Mouse (Mus musculus) CH12.LX (cell line): Measurements from ENCODE around the gene Slc26a6. TPM values are rescaled to one million over a fixed set of nuclear protein-coding genes. Genes with fewer than 3 reads are reported as not detected.
A peak's percentile ranks its signal among the peaks of the same experiment; 100 is the strongest.

Experiments
- DNase-seq: peaks from one replicate; pipeline ENCODE4 v3.0.0-alpha.2; 2013; ENCODE audit errors: extremely low read depth
- H3K27ac ChIP-seq: 2 replicates; pipeline ENCODE4 v1.5.1; 2012; ENCODE audit warnings: low read depth, mild to moderate bottlenecking, control low read depth, moderate library complexity; ENCODE audit not compliant: insufficient read depth
- H3K27me3 ChIP-seq: replicated peaks from 2 replicates; pipeline ENCODE3; 2012; ENCODE audit warnings: inconsistent platforms
- H3K36me3 ChIP-seq, 2 experiments: replicated peaks in 1 of 2; 2 replicates each; pipeline versions ENCODE3 to v1.6.1; 2012; ENCODE audit warnings: inconsistent platforms in 1 of 2, low read length in 1 of 2, mild to moderate bottlenecking in 1 of 2, mixed read lengths in 1 of 2, moderate library complexity in 1 of 2; ENCODE audit not compliant: control insufficient read depth in 1 of 2, insufficient read depth in 1 of 2
- H3K4me1 ChIP-seq, 2 experiments: 2 replicates each; pipeline ENCODE4 v1.6.1; 2012; ENCODE audit warnings: inconsistent platforms in 1 of 2, moderate library complexity in 1 of 2; ENCODE audit not compliant: insufficient read depth in 2 of 2, control insufficient read depth in 1 of 2
- H3K4me2 ChIP-seq: 2 replicates; pipeline ENCODE4 v1.6.1; 2012; ENCODE audit warnings: low read depth, mild to moderate bottlenecking, control low read depth; ENCODE audit not compliant: poor library complexity, insufficient read depth, severe bottlenecking
- H3K4me3 ChIP-seq, 3 experiments: fragments of 150-350 bp in 1 of 3; sonication (generic) in 1 of 3; replicated peaks in 1 of 3; 2 replicates each; pipeline versions ENCODE3 to v1.5.1; 2011 to 2012; ENCODE audit warnings: low read depth in 2 of 3, low read length in 2 of 3, mild to moderate bottlenecking in 2 of 3, moderate library complexity in 2 of 3, control low read depth in 1 of 3, improper control_type of control experiment in 1 of 3, inconsistent platforms in 1 of 3, mixed read lengths in 1 of 3; ENCODE audit not compliant: poor library complexity in 1 of 3
- H3K79me2 ChIP-seq: replicated peaks from 2 replicates; pipeline ENCODE4 v1.6.1; 2012; ENCODE audit warnings: mild to moderate bottlenecking, moderate library complexity; ENCODE audit not compliant: control insufficient read depth, poor library complexity, insufficient read depth, severe bottlenecking; ENCODE audit errors: extremely low read depth
- H3K9ac ChIP-seq: 2 replicates; pipeline ENCODE4 v1.6.1; 2012; ENCODE audit warnings: low read depth, mild to moderate bottlenecking, control low read depth, moderate library complexity; ENCODE audit not compliant: insufficient read depth
- H3K9me3 ChIP-seq: replicated peaks from 2 replicates; pipeline ENCODE3; 2012; ENCODE audit warnings: low read length, inconsistent platforms, mixed read lengths
- CHD2 ChIP-seq: IDR thresholded peaks from 2 replicates; pipeline ENCODE4 v1.6.1; 2011; ENCODE audit warnings: low read length, improper control_type of control experiment
- CTCF ChIP-seq, 2 experiments: IDR thresholded peaks in 1 of 2; conservative IDR thresholded peaks in 1 of 2; 2 replicates each; pipeline ENCODE4 v1.5.1; 2011 to 2012; ENCODE audit warnings: low read depth in 2 of 2, low read length in 2 of 2, improper control_type of control experiment in 1 of 2, inconsistent platforms in 1 of 2, mild to moderate bottlenecking in 1 of 2, moderate library complexity in 1 of 2
- ETS1 ChIP-seq: conservative IDR thresholded peaks from 2 replicates; pipeline ENCODE4 v1.6.1; 2012; ENCODE audit warnings: low read depth, mild to moderate bottlenecking, inconsistent platforms, low read length, improper control_type of control experiment, moderate library complexity
- GABPA ChIP-seq: IDR thresholded peaks from 2 replicates; pipeline ENCODE4 v1.6.1; 2012; ENCODE audit warnings: low read depth, low read length, improper control_type of control experiment, inconsistent platforms; ENCODE audit not compliant: insufficient replicate concordance
- IRF4 ChIP-seq: IDR thresholded peaks from 2 replicates; pipeline ENCODE4 v1.6.1; 2014; ENCODE audit warnings: low read depth, mild to moderate bottlenecking, inconsistent platforms, low read length, improper control_type of control experiment
- JUN ChIP-seq: IDR thresholded peaks from 2 replicates; pipeline ENCODE4 v1.6.1; 2011; ENCODE audit warnings: low read depth, mild to moderate bottlenecking, low read length, improper control_type of control experiment, moderate library complexity; ENCODE audit not compliant: insufficient read depth
- JUND ChIP-seq: conservative IDR thresholded peaks from 2 replicates; pipeline ENCODE4 v1.6.1; 2011; ENCODE audit warnings: low read depth, low read length, improper control_type of control experiment
- MAFK ChIP-seq: IDR thresholded peaks from 2 replicates; pipeline ENCODE4 v1.6.1; 2011; ENCODE audit warnings: low read length, improper control_type of control experiment; ENCODE audit not compliant: insufficient replicate concordance
- MAX ChIP-seq: IDR thresholded peaks from 2 replicates; pipeline ENCODE4 v1.6.1; 2011; ENCODE audit warnings: low read length, improper control_type of control experiment
- MEF2A ChIP-seq: IDR thresholded peaks from 2 replicates; pipeline ENCODE4 v1.6.1; 2014; ENCODE audit warnings: low read depth, mild to moderate bottlenecking, inconsistent platforms, low read length, improper control_type of control experiment, borderline replicate concordance
- MXI1 ChIP-seq: IDR thresholded peaks from 2 replicates; pipeline ENCODE4 v1.6.1; 2011; ENCODE audit warnings: mild to moderate bottlenecking, low read depth, low read length, improper control_type of control experiment
- MYC ChIP-seq: IDR thresholded peaks from 2 replicates; pipeline ENCODE4 v1.6.1; 2011; ENCODE audit warnings: low read depth, mild to moderate bottlenecking, improper control_type of control experiment, low read length
- NELFE ChIP-seq: IDR thresholded peaks from 2 replicates; pipeline ENCODE4 v1.6.1; 2011; ENCODE audit warnings: low read depth, low read length, improper control_type of control experiment
- NRF1 ChIP-seq: IDR thresholded peaks from 2 replicates; pipeline ENCODE4 v1.6.1; 2014; ENCODE audit warnings: low read depth, mild to moderate bottlenecking, inconsistent platforms, low read length, improper control_type of control experiment, moderate library complexity
- RAD21 ChIP-seq: IDR thresholded peaks from 2 replicates; pipeline ENCODE4 v1.6.1; 2011; ENCODE audit warnings: low read depth, mild to moderate bottlenecking, low read length, improper control_type of control experiment, moderate library complexity
- RCOR1 ChIP-seq: conservative IDR thresholded peaks from 2 replicates; pipeline ENCODE4 v1.6.1; 2012; ENCODE audit warnings: low read depth, mild to moderate bottlenecking, inconsistent platforms, low read length, improper control_type of control experiment
- SIN3A ChIP-seq: IDR thresholded peaks from 2 replicates; pipeline ENCODE4 v1.6.1; 2012; ENCODE audit warnings: low read length, improper control_type of control experiment, inconsistent platforms
- SMC3 ChIP-seq: IDR thresholded peaks from 2 replicates; pipeline ENCODE4 v1.6.1; 2011; ENCODE audit warnings: low read depth, low read length, improper control_type of control experiment
- USF2 ChIP-seq: conservative IDR thresholded peaks from 2 replicates; pipeline ENCODE4 v1.6.1; 2011; ENCODE audit warnings: low read depth, low read length, improper control_type of control experiment
- ZC3H11A ChIP-seq: IDR thresholded peaks from 2 replicates; pipeline ENCODE4 v1.6.1; 2012; ENCODE audit warnings: low read depth, mild to moderate bottlenecking, inconsistent platforms, low read length, improper control_type of control experiment
- ZNF384 ChIP-seq: IDR thresholded peaks from 2 replicates; pipeline ENCODE4 v1.6.1; 2012; ENCODE audit warnings: low read depth, low read length, improper control_type of control experiment, inconsistent platforms
- dilution Hi-C: fragments of 300-500 bp; cut with MboI; formaldehyde crosslinking; loops from 2 replicates; pipeline ENCODE4 v1.14.3; 2020; ENCODE audit warnings: low sequenced_read_pairs; ENCODE audit not compliant: extremely low pct_unique_long_range_greater_than_20kb, extremely low pct_ligation_motif_present
- in situ Hi-C: fragments of 300-500 bp; cut with MboI; formaldehyde crosslinking; loops from 3 replicates; pipeline ENCODE4 v1.14.3; 2019; ENCODE audit warnings: low sequenced_read_pairs, low pct_ligation_motif_present, low pct_unique_long_range_greater_than_20kb, mixed read lengths
- polyA plus RNA-seq: library from polyadenylated mRNA; unstranded; fragments of >175 nt; gene quantifications from 2 replicates; pipeline ENCODE4 v1.2.1, GENCODE M21; 2012; ENCODE audit warnings: low read depth; ENCODE audit not compliant: insufficient read length
- total RNA-seq, 2 experiments: library from RNA; depleted of rRNA; stranded (reverse); fragments of 300-350 nt in 1 of 2; fragments of >200 nt in 1 of 2; gene quantifications; 2 replicates each; pipeline ENCODE4 v1.2.3; 2012 to 2014

Slc26a6 gene
- total and polyA plus RNA-seq, 3 experiments, result 5.0 to 10.0 (median 5.0) TPM

DNA sequence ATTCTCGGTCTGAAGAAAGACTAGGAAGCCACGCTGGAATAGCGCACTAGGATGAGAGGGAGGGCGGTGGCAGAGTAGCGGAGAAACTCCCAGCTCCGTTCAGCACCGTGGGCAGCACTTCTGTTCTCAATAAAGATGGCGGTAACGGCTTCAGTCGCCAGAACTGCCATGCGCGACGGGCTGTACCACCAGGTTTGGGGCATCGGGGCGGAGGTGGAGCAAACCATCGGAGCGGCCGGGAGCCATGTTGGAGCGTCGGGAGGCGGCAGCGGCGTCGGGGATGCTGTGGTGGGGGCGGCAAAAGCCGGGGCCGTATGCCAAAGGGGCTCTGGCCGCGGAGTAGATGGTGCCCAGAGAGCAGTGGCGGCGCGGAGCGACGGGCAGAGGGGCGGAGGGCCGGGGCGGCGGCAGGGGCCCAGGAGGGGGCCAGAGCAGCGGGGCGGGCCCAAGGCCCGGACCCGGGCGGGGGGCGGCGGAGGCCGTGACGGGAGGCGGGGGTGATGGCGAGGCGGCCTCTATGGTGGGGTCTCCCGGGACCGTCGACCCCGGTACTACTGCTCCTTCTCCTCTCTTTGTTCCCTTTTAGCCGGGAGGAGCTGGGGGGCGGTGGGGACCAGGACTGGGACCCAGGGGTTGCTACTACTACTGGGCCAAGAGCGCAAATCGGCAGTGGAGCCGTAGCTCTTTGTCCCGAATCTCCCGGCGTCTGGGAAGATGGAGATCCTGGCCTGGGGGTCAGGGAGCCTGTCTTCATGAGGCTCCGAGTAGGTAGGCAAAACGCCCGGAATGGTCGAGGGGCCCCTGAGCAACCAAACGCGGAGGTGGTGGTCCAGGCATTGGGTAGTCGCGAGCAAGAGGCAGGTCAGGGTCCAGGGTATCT is 27.0 kb upstream of the Slc26a6 start, which contains the start of gene Celsr3:
Gene Celsr3, plus strand, starts transcription at position 501 of the 880 bp plus-strand sequence.
- H3K79me2 ChIP-seq, result no peaks in the 10 kb centered on the region
- dilution Hi-C loops (no loop called here), in situ Hi-C loops (no loop called here)
- peaks cover 11% of the 10 kb centered on the region for H3K27me3 ChIP-seq
- no peak for DNase-seq
- no peak within 1 kb of the TSS for H3K9ac ChIP-seq
- H3K4me3 ChIP-seq, result no peak within 1 kb of the TSS
- no peak within 1 kb of the TSS for H3K4me2 ChIP-seq
- H3K27ac ChIP-seq, result no peak within 1 kb of the TSS
- H3K4me1 ChIP-seq, result no peaks in the 10 kb centered on the region
- no peak for TF ChIP-seq CHD2
- TF ChIP-seq CTCF (conservative IDR thresholded peaks at IDR 0.05 in 1 of 2, IDR thresholded peaks at IDR 0.05 in 1 of 2; ENCODE audit: low read depth in 2 of 2, low read length in 2 of 2), result no peak
- TF ChIP-seq MYC, result no peak
- TF ChIP-seq JUND, result no peak
- TF ChIP-seq GABPA, result no peak
- no peak for TF ChIP-seq USF2
- TF ChIP-seq RCOR1, result no peak
- no peak for TF ChIP-seq JUN
- TF ChIP-seq MAX, result no peak
- H3K36me3 ChIP-seq, result no peaks in the 10 kb centered on the region
- H3K9me3 ChIP-seq, result peaks cover 21% of the 10 kb centered on the region

DNA sequence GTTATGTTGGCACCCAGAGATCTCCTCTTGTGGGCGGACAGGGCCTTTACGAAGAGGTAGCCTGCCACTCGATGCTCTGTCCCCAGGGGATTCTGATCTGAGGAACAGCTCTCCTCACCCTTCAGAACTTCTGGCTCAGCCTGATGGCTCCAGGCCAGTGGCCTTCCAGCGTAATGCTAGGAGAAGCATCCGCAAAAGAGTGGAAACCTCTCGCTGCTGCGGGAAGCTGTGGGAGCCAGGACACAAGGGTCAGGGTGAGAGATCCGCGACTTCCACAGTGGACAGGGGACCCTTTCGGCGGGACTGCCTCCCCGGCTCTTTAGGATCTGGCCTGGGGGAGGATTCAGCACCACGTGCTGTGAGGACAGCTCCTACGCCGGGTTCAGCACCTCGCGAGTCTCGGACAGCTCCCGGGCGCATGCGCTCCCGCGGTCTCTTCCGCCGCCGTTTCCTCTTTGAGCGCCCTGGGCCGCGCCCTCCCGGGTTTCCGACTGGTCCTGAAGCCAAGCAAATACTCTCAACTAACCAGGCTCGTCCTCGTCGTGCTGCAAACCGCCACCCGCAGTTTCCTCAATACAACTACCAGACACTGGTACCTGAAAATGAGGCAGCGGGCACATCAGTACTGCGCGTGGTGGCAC is 26.3 kb upstream of the Slc26a6 start:
- Histone ChIP-seq H3K4me2 (no peak overlapping the region), H3K36me3 (no peaks in the 10 kb centered on the region), H3K9me3 (peaks cover 24% of the 10 kb centered on the region), H3K4me3 (no peak overlapping the region), H3K27ac (no peak overlapping the region), H3K4me1 (peaks cover 0 to 4% of the 10 kb centered on the region in 2 experiments; a peak in 2 of 4 replicates), H3K79me2 (no peaks in the 10 kb centered on the region), H3K27me3 (peaks cover 19% of the 10 kb centered on the region), H3K9ac (no peak overlapping the region)
- no peak for DNase-seq
- TF ChIP-seq NRF1 (peak; percentile 82), IRF4 (no peak), MAFK (no peak), SMC3 (no peak), GABPA (no peak), MEF2A (no peak), MXI1 (peak; percentile 79), ZNF384 (no peak), ZC3H11A (no peak), RAD21 (no peak), USF2 (no peak), MAX (no peak; the same call in 1 of the 2 replicates), NELFE (no peak), ETS1 (no peak), CTCF (conservative IDR thresholded peaks at IDR 0.05 in 1 of 2, IDR thresholded peaks at IDR 0.05 in 1 of 2; ENCODE audit: low read depth in 2 of 2, low read length in 2 of 2) (no peak), CHD2 (no peak), JUND (no peak), RCOR1 (no peak), SIN3A (peak; percentile 95)
- in situ Hi-C loops (no loop called here), dilution Hi-C loops (no loop called here)
